Mouse (Mus musculus) midbrain, embryonic 14.5 days (tissue): Measurements from ENCODE around the gene Ssbp2. TPM values are rescaled to one million over a fixed set of nuclear protein-coding genes. Genes with fewer than 3 reads are reported as not detected.

Experiments used
- ATAC-seq: fragments of 200-750 bp; cut with Nextera tagmentation; 2 replicates; pipeline ENCODE4 v1.8.0; 2017; ENCODE audit warnings: moderate number of reproducible peaks, moderate library complexity; ENCODE audit not compliant: low FRiP score, low TSS enrichment
- DNase-seq: peaks from one replicate; pipeline ENCODE4 v3.0.0-alpha.2; 2015
- H3K27ac ChIP-seq: fragments of 300-500 bp; sonication (generic); replicated peaks from 2 replicates; pipeline ENCODE4 v1.5.1; 2014; ENCODE audit warnings: mild to moderate bottlenecking, low read depth, low read length, moderate library complexity
- H3K27me3 ChIP-seq: fragments of 300-500 bp; sonication (generic); 2 replicates; pipeline ENCODE4 v1.6.1; 2014; ENCODE audit warnings: low read length, control low read depth, mixed read lengths; ENCODE audit not compliant: control insufficient read depth, insufficient read depth
- H3K36me3 ChIP-seq: fragments of 300-500 bp; sonication (generic); 2 replicates; pipeline ENCODE4 v1.6.1; 2014; ENCODE audit warnings: low read length, control low read depth; ENCODE audit not compliant: control insufficient read depth, insufficient read depth
- H3K4me1 ChIP-seq: fragments of 300-500 bp; sonication (generic); 2 replicates; pipeline ENCODE4 v1.6.1; 2014; ENCODE audit warnings: mild to moderate bottlenecking, antibody characterized with exemption, low read length, control low read depth; ENCODE audit not compliant: control insufficient read depth, insufficient read depth
- H3K4me2 ChIP-seq: fragments of 300-500 bp; sonication (generic); 2 replicates; pipeline ENCODE4 v1.6.1; 2014; ENCODE audit warnings: mild to moderate bottlenecking, low read length, moderate library complexity
- H3K4me3 ChIP-seq: fragments of 300-500 bp; sonication (generic); replicated peaks from 2 replicates; pipeline ENCODE4 v1.5.1; 2014; ENCODE audit warnings: low read depth, low read length
- H3K9ac ChIP-seq: fragments of 300-500 bp; sonication (generic); replicated peaks from 2 replicates; pipeline ENCODE4 v1.6.1; 2014; ENCODE audit warnings: mild to moderate bottlenecking, low read length, moderate library complexity
- H3K9me3 ChIP-seq: fragments of 300-500 bp; sonication (generic); 2 replicates; pipeline ENCODE4 v1.6.1; 2016; ENCODE audit warnings: low read length, control low read depth, mixed read lengths; ENCODE audit not compliant: control insufficient read depth
- WGBS: fragments of 180-500 bp; shearing (Covaris S2); extraction: QIAGEN DNeasy Blood & Tissue Kit; methylation state at CpG from one replicate; pipeline ENCODE4 v1.1.7; 2014; 5-methylcytosine and 5-hydroxymethylcytosine counted together
- polyA plus RNA-seq: library from polyadenylated mRNA; unstranded; fragments of >200 nt; fragmentation: Nextera tagmentation; extraction: Ambion mirVana; gene quantifications from 2 replicates; pipeline ENCODE4 v1.2.1, GENCODE M21; 2014

The Ssbp2 gene
- polyA plus RNA-seq, 1 experiment from 2014 or later, result 283 TPM

DNA sequence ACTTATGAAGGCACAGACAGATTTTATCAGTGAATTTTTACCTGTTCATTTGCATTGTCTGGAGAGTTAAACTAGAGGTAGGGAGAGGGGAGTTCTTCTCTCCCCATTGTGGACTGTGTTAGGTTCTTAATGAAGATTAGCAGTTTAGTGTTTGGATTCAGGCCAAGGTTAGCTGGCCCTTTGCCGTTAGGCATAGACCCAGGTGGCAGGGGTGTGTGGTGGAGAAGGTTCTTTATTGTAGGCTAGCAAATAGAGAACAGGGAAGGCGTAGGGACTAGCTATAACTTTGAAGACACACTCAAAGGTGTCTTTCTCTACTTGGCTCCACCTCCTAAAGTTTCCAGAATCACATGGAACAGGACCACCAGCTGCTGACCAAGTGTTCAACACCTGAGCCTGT, 11.5 kb downstream of the Ssbp2 start:
- 61% methylated on average over 2 of the region's 2 CpGs for WGBS
- no peak overlapping the region for H3K27ac ChIP-seq
- no peaks in the 10 kb centered on the region for H3K9me3 ChIP-seq
- no peak for ATAC-seq
- 0 out of 2 replicates have a peak, but pooled peaks cover 5% of the 10 kb centered on the region for H3K4me1 ChIP-seq
- no peak for DNase-seq
- no peak overlapping the region for H3K4me3 ChIP-seq
- H3K9ac ChIP-seq, result no peak overlapping the region
- H3K27me3 ChIP-seq, result no peaks in the 10 kb centered on the region
- H3K36me3 ChIP-seq, result no peaks in the 10 kb centered on the region
- no peak overlapping the region for H3K4me2 ChIP-seq

GRCm38 (mm10) chr13:91471980-91472379, 11.9 kb downstream of the Ssbp2 start:
- DNase-seq, result no peak
- H3K9me3 ChIP-seq, result no peaks in the 10 kb centered on the region
- H3K4me2 ChIP-seq, result no peak overlapping the region
- no peak overlapping the region for H3K4me3 ChIP-seq
- 0 out of 2 replicates have a peak, but pooled peaks cover 5% of the 10 kb centered on the region for H3K4me1 ChIP-seq
- WGBS, result 91% methylated on average over 2 of the region's 2 CpGs
- no peak overlapping the region for H3K27ac ChIP-seq
- no peaks in the 10 kb centered on the region for H3K27me3 ChIP-seq
- H3K36me3 ChIP-seq, result no peaks in the 10 kb centered on the region
- no peak overlapping the region for H3K9ac ChIP-seq
- no peak for ATAC-seq

DNA sequence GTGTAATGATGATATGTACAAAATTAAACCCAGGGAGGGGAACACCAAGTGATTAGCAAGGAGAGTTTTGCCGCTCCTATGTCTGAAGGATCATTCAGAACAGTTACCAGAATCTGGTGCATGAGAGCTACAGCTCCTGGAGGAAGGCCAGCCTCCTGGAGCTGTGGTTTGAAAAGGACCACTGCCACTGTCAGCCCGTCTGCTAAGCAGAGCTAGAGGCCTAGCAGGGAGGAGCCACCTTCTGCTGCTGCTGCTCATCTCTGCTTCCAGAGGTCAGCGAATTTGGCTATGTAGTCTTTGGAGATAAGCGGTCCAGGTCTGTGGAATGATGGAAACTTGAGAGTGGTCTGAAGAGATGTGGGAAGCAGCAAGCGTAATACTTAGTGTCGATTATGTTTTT, 13.4 kb downstream of the Ssbp2 start:
- Histone ChIP-seq H3K9ac (no peak overlapping the region), H3K4me1 (0 out of 2 replicates have a peak, but pooled peaks cover 5% of the 10 kb centered on the region), H3K27ac (no peak overlapping the region; the same call in 1 of the 2 replicates), H3K27me3 (no peaks in the 10 kb centered on the region), H3K4me2 (no peak overlapping the region), H3K4me3 (no peak overlapping the region), H3K36me3 (no peaks in the 10 kb centered on the region), H3K9me3 (no peaks in the 10 kb centered on the region)
- DNase-seq (peak; percentile 13), ATAC-seq (no peak)
- 74% methylated on average over 6 of the region's 6 CpGs for WGBS

- DNase-seq, result no peak
- no peaks in the 10 kb centered on the region for H3K27me3 ChIP-seq
- no peak overlapping the region for H3K27ac ChIP-seq
- WGBS, result 57% methylated on average over 1 of the region's 1 CpGs
- no peak overlapping the region for H3K4me2 ChIP-seq
- H3K36me3 ChIP-seq, result no peaks in the 10 kb centered on the region
- 0 out of 2 replicates have a peak, but pooled peaks cover 5% of the 10 kb centered on the region for H3K4me1 ChIP-seq
- no peak overlapping the region for H3K9ac ChIP-seq
- no peaks in the 10 kb centered on the region for H3K9me3 ChIP-seq
- no peak for ATAC-seq
- no peak overlapping the region for H3K4me3 ChIP-seq
Observed at GRCm38 (mm10) chr13:91474027-91474426, 13.9 kb downstream of the Ssbp2 start.

GRCm38 (mm10) chr13:91475888-91476287, 15.8 kb downstream of the Ssbp2 start:
- H3K27me3 ChIP-seq, result no peaks in the 10 kb centered on the region
- H3K4me3 ChIP-seq, result no peak overlapping the region
- no peak overlapping the region for H3K4me2 ChIP-seq
- no peaks in the 10 kb centered on the region for H3K9me3 ChIP-seq
- DNase-seq (no peak), ATAC-seq (no peak)
- 0 out of 2 replicates have a peak, but pooled peaks cover 5% of the 10 kb centered on the region for H3K4me1 ChIP-seq
- H3K36me3 ChIP-seq, result no peaks in the 10 kb centered on the region
- H3K27ac ChIP-seq, result no peak overlapping the region
- no peak overlapping the region for H3K9ac ChIP-seq

DNA sequence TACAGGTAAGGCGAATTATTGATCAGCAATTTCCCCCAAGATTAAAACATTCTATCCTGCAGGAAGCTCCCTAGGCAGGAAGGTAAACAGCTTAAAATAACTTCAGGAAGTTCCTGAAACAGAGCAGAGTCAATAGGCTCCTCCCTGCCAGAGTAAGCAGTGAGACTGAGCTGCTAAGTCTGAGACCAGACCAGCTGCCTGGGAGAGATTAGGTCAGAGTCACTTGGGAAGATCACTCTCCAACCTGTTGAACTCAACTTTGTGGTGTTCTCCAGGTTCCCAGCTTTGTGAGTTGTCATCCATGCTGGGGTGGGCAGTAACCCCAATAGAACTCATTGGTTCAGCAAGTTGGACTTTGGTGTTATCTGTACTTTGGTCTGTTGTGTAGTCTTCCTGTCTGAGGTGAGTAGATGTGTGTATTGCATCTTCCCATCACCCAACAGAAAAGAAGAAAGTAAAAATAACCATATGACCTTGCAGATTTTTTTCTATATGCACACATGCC, 16.6 kb downstream of the Ssbp2 start:
- WGBS, result 100% methylated on average over 1 of the region's 1 CpGs
- no peaks in the 10 kb centered on the region for H3K27me3 ChIP-seq
- H3K36me3 ChIP-seq, result no peaks in the 10 kb centered on the region
- DNase-seq (no peak), ATAC-seq (no peak)
- H3K4me1 ChIP-seq, result 0 out of 2 replicates have a peak, but pooled peaks cover 5% of the 10 kb centered on the region
- no peak overlapping the region for H3K4me3 ChIP-seq
- no peak overlapping the region for H3K4me2 ChIP-seq
- no peak overlapping the region for H3K9ac ChIP-seq
- no peaks in the 10 kb centered on the region for H3K9me3 ChIP-seq
- no peak overlapping the region for H3K27ac ChIP-seq

- Histone ChIP-seq H3K9me3 (no peaks in the 10 kb centered on the region), H3K27me3 (no peaks in the 10 kb centered on the region), H3K4me3 (no peak overlapping the region), H3K36me3 (no peaks in the 10 kb centered on the region), H3K27ac (no peak overlapping the region), H3K4me1 (0 out of 2 replicates have a peak, but pooled peaks cover 5% of the 10 kb centered on the region), H3K9ac (no peak overlapping the region), H3K4me2 (no peak overlapping the region)
- 0 out of 2 replicates have a peak, but pooled peaks have one; percentile 46 for ATAC-seq
- peak; percentile 43 for DNase-seq
- 35% methylated on average over 4 of the region's 4 CpGs for WGBS
Observed at GRCm38 (mm10) chr13:91478011-91478410, 17.9 kb downstream of the Ssbp2 start.

DNA sequence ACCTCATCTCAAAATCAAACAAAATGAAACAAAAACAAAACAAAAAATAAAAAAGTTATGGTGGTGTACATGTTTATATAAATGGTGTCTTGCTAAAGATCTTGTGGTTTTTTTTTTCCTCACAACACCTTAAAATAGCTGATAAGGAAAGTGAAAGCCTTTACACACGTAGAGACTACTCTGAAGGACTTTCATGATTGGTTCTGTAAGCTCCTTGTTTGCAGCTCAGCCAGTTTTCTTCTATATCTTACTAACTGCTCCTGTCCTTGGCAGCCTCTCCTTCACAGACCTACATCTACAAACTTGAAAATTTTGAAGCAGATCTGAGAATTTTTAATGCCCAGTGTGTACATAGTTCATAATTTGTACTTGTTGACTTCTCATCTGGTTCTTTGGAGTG, 24.2 kb downstream of the Ssbp2 start:
- Histone ChIP-seq H3K9ac (no peak overlapping the region), H3K4me2 (no peak overlapping the region), H3K36me3 (no peaks in the 10 kb centered on the region), H3K27me3 (no peaks in the 10 kb centered on the region), H3K27ac (no peak overlapping the region), H3K4me1 (no peaks in the 10 kb centered on the region), H3K9me3 (no peaks in the 10 kb centered on the region), H3K4me3 (no peak overlapping the region)
- no peak for DNase-seq
- 89% methylated on average over 1 of the region's 1 CpGs for WGBS
- ATAC-seq, result no peak

DNA sequence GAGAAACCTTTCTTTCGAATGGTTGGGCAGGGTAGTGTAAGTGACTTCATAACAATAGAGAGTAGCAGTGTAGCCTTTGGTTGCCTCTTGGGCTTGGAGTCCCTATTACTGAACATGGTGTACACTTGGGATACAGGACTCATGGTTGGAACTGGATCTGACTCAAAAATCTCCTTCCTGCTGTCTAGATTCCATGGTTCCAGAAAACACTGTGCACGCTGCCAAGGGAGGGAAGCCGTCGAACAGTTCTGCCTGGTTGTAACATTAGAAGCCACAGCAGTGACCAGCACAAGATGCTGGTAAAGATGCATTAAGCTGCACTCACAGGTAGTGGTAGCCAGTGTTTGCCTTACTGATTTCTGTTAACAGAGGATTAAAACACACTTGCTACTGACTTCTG, 32.0 kb downstream of the Ssbp2 start:
- Histone ChIP-seq H3K9me3 (no peaks in the 10 kb centered on the region), H3K36me3 (no peaks in the 10 kb centered on the region), H3K27ac (no peak overlapping the region), H3K27me3 (no peaks in the 10 kb centered on the region), H3K4me1 (no peaks in the 10 kb centered on the region), H3K4me2 (no peak overlapping the region), H3K4me3 (no peak overlapping the region), H3K9ac (no peak overlapping the region)
- 93% methylated on average over 4 of the region's 4 CpGs for WGBS
- ATAC-seq (no peak), DNase-seq (no peak)
